Comparison of ENCODE assay signal across 27 mouse cellular contexts in genomic region chr6:100811731-100812130, GRCm38 (mm10).
"Had no signal": no experiment of that assay in that cellular context is flagged by ENCODE, and none has a peak within 500 bp of the region (broad histone marks: within the 10 kb centered on the region; RNA-seq: fewer than 3 reads in every experiment).

No protein-coding gene starts in this region.

- H3K9me3 ChIP-seq: embryonic facial prominence, embryonic 10.5 days; embryonic facial prominence, embryonic 12.5 days; embryonic facial prominence, embryonic 13.5 days; embryonic facial prominence, embryonic 15.5 days; forebrain, embryonic 10.5 days; forebrain, embryonic 12.5 days; forebrain, embryonic 13.5 days; forebrain, embryonic 15.5 days; heart, embryonic 10.5 days had no signal

- H3K4me2 ChIP-seq: embryonic facial prominence, embryonic 12.5 days; embryonic facial prominence, embryonic 13.5 days; embryonic facial prominence, embryonic 15.5 days; forebrain, embryonic 12.5 days; forebrain, embryonic 13.5 days; forebrain, embryonic 15.5 days had no signal

- ATAC-seq: forebrain, embryonic 13.5 days; forebrain, embryonic 14.5 days; forebrain, embryonic 15.5 days; forebrain, embryonic 16.5 days; forebrain, postnatal 0 days had no signal

- H3K4me1 ChIP-seq: embryonic facial prominence, embryonic 10.5 days; embryonic facial prominence, embryonic 12.5 days; embryonic facial prominence, embryonic 13.5 days; embryonic facial prominence, embryonic 15.5 days; forebrain, embryonic 10.5 days; forebrain, embryonic 12.5 days; forebrain, embryonic 13.5 days; forebrain, embryonic 15.5 days; heart, embryonic 10.5 days had no signal

- H3K27me3 ChIP-seq: embryonic facial prominence, embryonic 12.5 days; embryonic facial prominence, embryonic 13.5 days; embryonic facial prominence, embryonic 15.5 days; forebrain, embryonic 12.5 days; forebrain, embryonic 13.5 days; forebrain, embryonic 15.5 days had no signal

- H3K9ac ChIP-seq: embryonic facial prominence, embryonic 12.5 days; embryonic facial prominence, embryonic 13.5 days; embryonic facial prominence, embryonic 15.5 days; forebrain, embryonic 12.5 days; forebrain, embryonic 13.5 days; forebrain, embryonic 15.5 days; forebrain, postnatal 0 days had no signal

- DNase-seq: cerebellum, adult 8-10 months; cerebellum, adult 9-10 months; cerebellum, adult 9-11 months; cerebellum, postnatal 14 days; cerebellum, postnatal 25 days; cerebellum, postnatal 36 days; embryo, embryonic 11 days; forebrain, postnatal 0 days; gastrocnemius, adult 2 months; gastrocnemius, postnatal 10 days; gastrocnemius, postnatal 14 days; gastrocnemius, postnatal 25 days; gastrocnemius, postnatal 36 days; heart, adult 18-20 months; heart, adult 2 months had no signal

- H3K27ac ChIP-seq: embryonic facial prominence, embryonic 10.5 days; embryonic facial prominence, embryonic 12.5 days; embryonic facial prominence, embryonic 13.5 days; embryonic facial prominence, embryonic 15.5 days; forebrain, embryonic 10.5 days; forebrain, embryonic 12.5 days; forebrain, embryonic 13.5 days; forebrain, embryonic 15.5 days; gastrocnemius, adult 2 months; heart, adult 2 months; heart, embryonic 10.5 days had no signal

- H3K36me3 ChIP-seq: embryonic facial prominence, embryonic 10.5 days; embryonic facial prominence, embryonic 12.5 days; embryonic facial prominence, embryonic 15.5 days; forebrain, embryonic 10.5 days; forebrain, embryonic 12.5 days; forebrain, embryonic 15.5 days; heart, embryonic 10.5 days had no signal

- H3K4me3 ChIP-seq: embryonic facial prominence, embryonic 10.5 days; embryonic facial prominence, embryonic 12.5 days; embryonic facial prominence, embryonic 13.5 days; embryonic facial prominence, embryonic 15.5 days; erythroblast, embryonic 14.5 days; forebrain, embryonic 10.5 days; forebrain, embryonic 12.5 days; forebrain, embryonic 13.5 days; forebrain, embryonic 15.5 days; gastrocnemius, adult 2 months; heart, adult 2 months; heart, embryonic 10.5 days had no signal
